Mouse (Mus musculus): ENCODE results near the gene Exog.

Exog gene

GRCm38 (mm10) chr9:119457122-119457521, 12.4 kb downstream of the Exog start:
- DNase-seq (ENCODE audit: low spot score in 2 of 2): no peak

DNA sequence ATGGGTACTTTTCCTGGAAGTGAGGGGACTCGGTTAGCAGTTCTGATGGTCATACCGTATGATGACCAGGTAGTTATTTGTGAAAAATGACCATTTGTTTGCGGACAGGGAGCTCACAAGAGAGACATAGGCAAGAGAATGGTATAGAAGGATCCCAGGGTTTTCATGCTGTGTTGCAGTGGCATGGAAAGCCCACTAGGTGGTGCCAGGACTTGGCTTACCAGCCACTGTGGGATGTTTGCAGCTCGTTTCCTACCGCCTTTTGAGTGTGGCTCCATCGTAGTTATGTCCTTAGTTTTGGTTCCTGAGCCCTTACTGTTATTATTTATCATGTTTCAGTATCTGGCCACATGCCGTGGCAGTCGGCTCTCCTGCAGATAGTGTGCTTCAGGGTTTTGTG, 15.7 kb downstream of the Exog start:
- peak in 1 of 2 experiments; percentile 49 for DNase-seq (ENCODE audit: low spot score in 2 of 2)

GRCm38 (mm10) chr9:119465056-119465455, 20.3 kb downstream of the Exog start:
- DNase-seq (ENCODE audit: low spot score in 2 of 2): no peak

GRCm38 (mm10) chr9:119465595-119465994, 20.9 kb downstream of the Exog start:
- no peak for DNase-seq (ENCODE audit: low spot score in 2 of 2)

DNA sequence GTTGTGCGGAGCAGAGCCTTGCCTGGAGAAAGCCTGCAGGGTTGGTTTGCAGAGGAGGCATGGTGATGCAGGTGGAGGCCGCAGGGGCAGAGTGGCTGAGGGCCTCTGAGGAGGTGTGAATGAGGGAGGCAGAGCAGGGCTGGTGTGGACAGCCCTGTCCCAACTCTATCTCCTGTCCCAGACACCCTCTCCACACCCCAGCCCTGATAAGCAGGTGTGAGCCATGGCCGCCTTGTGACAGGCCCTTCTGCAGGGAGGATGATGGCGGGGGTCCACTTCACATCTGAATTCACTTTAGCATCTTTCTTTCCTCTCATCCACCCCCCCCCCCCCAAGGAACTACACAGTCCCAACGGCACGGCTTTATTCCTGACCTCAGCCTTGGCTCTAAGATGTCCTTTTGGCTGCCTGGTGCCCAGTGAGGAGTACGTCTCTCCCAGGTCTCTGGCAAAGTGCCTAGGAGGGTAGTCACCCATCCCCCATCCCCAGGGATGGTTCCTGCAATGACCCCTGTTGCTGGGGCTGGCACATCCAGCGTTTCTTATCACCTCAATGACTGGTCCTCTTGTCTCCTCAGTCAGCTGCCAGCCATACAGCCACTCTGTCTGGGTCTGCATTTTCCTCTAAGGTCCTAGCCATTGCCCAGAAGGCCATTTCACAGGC, 25.1 kb downstream of the Exog start:
- no peak for DNase-seq (ENCODE audit: low spot score in 2 of 2)

GRCm38 (mm10) chr9:119472412-119472918, 27.7 kb downstream of the Exog start:
- DNase-seq (ENCODE audit: low spot score in 2 of 2): no peak

GRCm38 (mm10) chr9:119473011-119473410, 28.3 kb downstream of the Exog start:
- no peak for DNase-seq (ENCODE audit: low spot score in 2 of 2)

DNA sequence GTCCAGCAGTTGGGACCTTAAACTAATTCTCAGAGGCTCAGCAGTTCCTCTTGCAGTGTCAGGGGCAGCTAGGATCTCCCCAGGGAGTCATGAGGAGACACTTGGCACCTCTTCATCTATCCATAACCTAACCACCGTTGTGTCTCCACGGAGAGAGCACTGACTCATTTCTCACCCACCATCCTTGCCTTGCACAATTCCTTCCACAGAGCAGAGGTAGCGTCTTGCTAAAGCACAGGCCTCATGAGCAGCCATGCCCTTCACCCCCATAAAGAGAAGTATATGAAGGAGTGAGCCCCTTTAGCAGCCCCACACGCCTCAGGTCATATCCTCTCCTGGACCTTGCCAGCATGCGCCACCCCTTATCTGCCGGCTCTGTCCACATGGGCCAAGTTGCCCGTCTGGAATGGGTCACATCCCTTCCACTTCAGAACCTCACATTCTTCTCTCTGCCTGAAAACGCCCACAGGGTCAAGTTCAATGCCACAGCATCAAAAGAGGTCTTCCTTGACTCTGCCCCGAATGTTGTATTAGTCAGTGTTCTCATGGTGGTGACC, 28.9 kb downstream of the Exog start:
- DNase-seq (ENCODE audit: low spot score in 2 of 2): no peak

GRCm38 (mm10) chr9:119474717-119475611, 30.2 kb downstream of the Exog start:
- no peak for DNase-seq (ENCODE audit: low spot score in 2 of 2)

DNA sequence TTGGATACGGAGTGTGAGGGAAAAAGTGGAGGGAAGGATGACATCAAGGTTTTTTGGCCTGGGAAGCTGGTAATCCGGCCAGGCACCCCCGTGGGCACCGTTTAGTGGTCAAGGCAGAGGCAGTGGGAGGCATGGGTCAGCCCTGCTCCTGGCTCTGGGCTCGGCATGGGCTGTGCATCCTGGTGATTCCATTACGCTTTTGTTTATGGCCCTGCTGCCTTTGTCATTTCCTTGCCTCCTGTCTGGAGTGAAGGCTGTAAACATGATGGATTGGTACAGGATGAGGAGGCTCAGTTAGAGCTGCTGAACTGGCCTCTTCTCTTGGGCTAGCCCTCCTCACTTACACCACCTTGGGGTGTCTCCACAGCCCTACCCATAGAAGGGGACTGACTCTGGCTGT, 33.0 kb downstream of the Exog start:
- no peak for DNase-seq (ENCODE audit: low spot score in 2 of 2)

- no peak for DNase-seq (ENCODE audit: low spot score in 2 of 2)
Observed at GRCm38 (mm10) chr9:119478345-119478744, 33.6 kb downstream of the Exog start.

GRCm38 (mm10) chr9:119479297-119479696, 34.6 kb downstream of the Exog start:
- peak in 1 of 2 experiments; percentile 23 for DNase-seq (ENCODE audit: low spot score in 2 of 2)

DNA sequence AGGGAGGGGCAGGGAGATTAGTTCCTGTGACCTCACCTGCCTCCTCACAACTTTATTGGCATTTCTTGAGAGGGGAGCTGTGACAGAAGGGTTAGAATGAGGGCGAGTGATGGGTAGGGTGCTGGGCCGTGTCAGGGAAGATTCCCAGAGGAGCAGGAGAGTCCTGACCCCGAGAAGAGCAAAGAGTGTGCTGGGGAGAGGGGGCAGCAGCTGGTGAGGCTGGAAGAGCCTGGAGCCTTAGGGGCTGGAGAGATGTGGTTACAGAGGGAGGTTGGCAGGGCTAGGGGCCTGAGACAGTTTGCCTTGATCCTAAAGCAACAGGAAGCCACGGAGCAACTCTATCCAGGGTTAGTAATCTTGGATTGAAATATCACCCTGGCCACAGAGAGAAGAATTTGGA, 36.9 kb downstream of the Exog start:
- no peak for DNase-seq (ENCODE audit: low spot score in 2 of 2)

DNA sequence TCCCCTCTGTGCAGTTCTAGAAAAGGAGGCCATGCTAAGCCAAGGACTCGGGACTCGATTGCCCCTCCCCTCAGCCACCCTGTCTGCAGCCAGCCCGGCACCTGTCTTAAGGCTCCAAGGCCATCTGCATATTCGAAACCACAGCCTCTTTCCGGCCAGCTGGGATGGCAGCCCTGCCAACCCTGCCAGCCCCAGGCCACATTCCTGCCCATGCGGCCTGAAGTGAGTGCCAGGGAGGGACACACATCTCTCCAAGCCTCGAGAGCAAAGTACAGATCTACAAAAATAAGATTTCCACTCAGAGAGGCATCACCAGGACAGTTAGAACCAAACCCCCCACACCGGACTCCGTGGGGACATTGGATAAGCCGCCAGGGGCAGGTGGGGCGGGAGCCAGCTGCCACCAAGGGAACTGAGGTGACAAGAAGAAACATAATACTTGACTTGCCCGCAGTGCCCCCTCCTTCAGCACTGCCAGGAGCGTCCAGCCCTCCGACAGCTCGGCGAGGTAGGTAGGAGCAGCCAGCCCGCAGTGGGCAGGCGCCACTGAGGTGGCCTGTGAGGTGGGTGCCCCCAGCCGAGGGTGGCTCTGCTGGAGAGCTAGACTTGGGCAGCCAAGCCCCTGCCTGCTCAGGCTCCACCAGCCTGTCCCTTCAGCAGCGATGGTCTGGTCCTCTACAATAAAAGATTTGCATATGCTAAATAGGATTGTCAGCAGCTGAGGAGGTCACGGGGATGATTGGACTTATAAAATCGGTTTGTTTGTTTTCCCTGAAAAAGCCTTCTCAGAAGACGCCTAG, 39.0 kb downstream of the Exog start:
- DNase-seq (ENCODE audit: low spot score in 2 of 2): no peak

- DNase-seq (ENCODE audit: low spot score in 2 of 2): no peak
Observed at GRCm38 (mm10) chr9:119484420-119484819, 39.7 kb downstream of the Exog start.

DNA sequence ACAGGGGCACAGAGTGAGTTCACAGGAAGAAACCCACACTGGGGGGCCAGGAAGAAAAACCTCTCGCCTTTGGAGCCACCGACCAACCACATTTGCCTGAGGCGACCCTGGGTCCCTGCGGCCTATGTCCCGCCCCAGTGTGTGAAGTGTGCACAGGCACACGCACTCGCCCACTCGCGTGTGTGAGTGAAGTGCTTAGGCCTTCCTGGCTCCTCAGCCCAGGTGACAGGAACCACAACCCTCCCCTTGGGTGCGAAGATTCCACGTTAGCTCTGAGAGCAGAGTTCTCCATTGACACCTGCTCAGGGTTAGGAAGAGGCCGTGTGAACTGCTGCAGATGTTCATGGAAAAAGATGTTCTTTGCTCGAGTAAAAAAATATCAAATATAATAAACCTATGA, 40.1 kb downstream of the Exog start:
- DNase-seq (ENCODE audit: low spot score in 2 of 2): no peak

- no peak for DNase-seq (ENCODE audit: low spot score in 2 of 2)
Observed at GRCm38 (mm10) chr9:119496354-119496753, 51.6 kb downstream of the Exog start.

DNA sequence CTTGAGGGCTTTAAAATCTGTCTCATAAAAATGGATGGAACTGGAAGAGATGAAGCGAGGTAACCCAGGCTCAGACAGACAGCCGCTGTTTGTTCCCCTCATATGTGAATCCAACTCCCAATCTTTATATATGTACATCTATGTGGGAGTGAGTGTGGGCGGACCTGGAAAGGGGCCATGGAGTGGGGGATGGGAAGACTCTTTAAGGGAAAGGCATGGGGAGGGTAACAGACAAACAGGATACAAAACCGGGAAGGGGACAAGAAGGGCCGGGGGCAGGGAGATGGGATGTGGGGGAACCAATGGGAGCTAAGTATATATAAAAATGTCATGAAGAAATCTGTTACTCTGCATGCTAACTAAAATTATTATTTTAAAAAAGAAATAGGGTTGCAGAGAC, 52.2 kb downstream of the Exog start:
- no peak for DNase-seq (ENCODE audit: low spot score in 2 of 2)

GRCm38 (mm10) chr9:119497546-119498246, 53.0 kb downstream of the Exog start:
- no peak for DNase-seq (ENCODE audit: low spot score in 2 of 2)

GRCm38 (mm10) chr9:119498247-119498607, 53.5 kb downstream of the Exog start:
- no peak for DNase-seq (ENCODE audit: low spot score in 2 of 2)

GRCm38 (mm10) chr9:119498885-119499284, 54.1 kb downstream of the Exog start:
- DNase-seq (ENCODE audit: low spot score in 2 of 2): no peak

All from urinary bladder, postnatal 36 days (tissue).